Mouse (Mus musculus) ES-Bruce4 (cell line): ENCODE results near the gene Ephx3. TPM values are rescaled to one million over a fixed set of nuclear protein-coding genes. Genes with fewer than 3 reads are reported as not detected.
"Not testable (repeated sequence)": the region's sequence is repeated elsewhere in the genome, so short reads cannot be mapped to it uniquely, and the experiment has no call there.

Experiments used
- H3K27ac ChIP-seq: 2 replicates; pipeline ENCODE4 v1.5.1; 2012; ENCODE audit warnings: low read length, inconsistent platforms; ENCODE audit not compliant: insufficient read depth
- H3K27me3 ChIP-seq: 2 replicates; pipeline ENCODE4 v1.6.1; 2012; ENCODE audit warnings: mild to moderate bottlenecking, low read length, inconsistent platforms; ENCODE audit not compliant: control insufficient read depth, poor library complexity, insufficient read depth, severe bottlenecking
- H3K36me3 ChIP-seq: 2 replicates; pipeline ENCODE4 v1.6.1; 2012; ENCODE audit warnings: inconsistent platforms, mild to moderate bottlenecking, low read length, moderate library complexity; ENCODE audit not compliant: control insufficient read depth, poor library complexity, insufficient read depth, severe bottlenecking
- H3K4me1 ChIP-seq: one replicate; pipeline ENCODE4 v1.8.1; 2011; ENCODE audit warnings: low read length; ENCODE audit not compliant: control insufficient read depth, insufficient read depth
- H3K4me3 ChIP-seq: 2 replicates; pipeline ENCODE4 v1.5.1; 2011; ENCODE audit warnings: low read depth, mild to moderate bottlenecking, low read length
- H3K9ac ChIP-seq: 2 replicates; pipeline ENCODE4 v1.6.1; 2012; ENCODE audit warnings: low read depth, mild to moderate bottlenecking, inconsistent platforms; ENCODE audit not compliant: poor library complexity, severe bottlenecking
- H3K9me3 ChIP-seq: replicated peaks from 2 replicates; pipeline ENCODE4 v1.6.1; 2012; ENCODE audit warnings: mild to moderate bottlenecking, low read length, inconsistent platforms; ENCODE audit not compliant: control insufficient read depth, poor library complexity, insufficient read depth, severe bottlenecking
- CTCF ChIP-seq: IDR thresholded peaks from one replicate; pipeline ENCODE4 v1.8.1; 2011; ENCODE audit warnings: low read depth, low read length
- EP300 ChIP-seq: IDR thresholded peaks from 2 replicates; pipeline ENCODE4 v1.6.1; 2011; ENCODE audit warnings: low read depth, low read length; ENCODE audit not compliant: insufficient read depth
- POLR2A ChIP-seq: IDR thresholded peaks from one replicate; pipeline ENCODE4 v1.8.1; 2011; ENCODE audit warnings: low read length; ENCODE audit not compliant: insufficient read depth
- polyA plus RNA-seq: library from polyadenylated mRNA; stranded (reverse); fragments of >200 nt; gene quantifications from 2 replicates; pipeline ENCODE4 v1.2.4, GENCODE M21; 2011; ENCODE audit warnings: low read depth; ENCODE audit not compliant: missing spikeins, insufficient read depth, insufficient read length

Ephx3 gene
- polyA plus RNA-seq, 1 experiment, result 1.3 TPM

DNA sequence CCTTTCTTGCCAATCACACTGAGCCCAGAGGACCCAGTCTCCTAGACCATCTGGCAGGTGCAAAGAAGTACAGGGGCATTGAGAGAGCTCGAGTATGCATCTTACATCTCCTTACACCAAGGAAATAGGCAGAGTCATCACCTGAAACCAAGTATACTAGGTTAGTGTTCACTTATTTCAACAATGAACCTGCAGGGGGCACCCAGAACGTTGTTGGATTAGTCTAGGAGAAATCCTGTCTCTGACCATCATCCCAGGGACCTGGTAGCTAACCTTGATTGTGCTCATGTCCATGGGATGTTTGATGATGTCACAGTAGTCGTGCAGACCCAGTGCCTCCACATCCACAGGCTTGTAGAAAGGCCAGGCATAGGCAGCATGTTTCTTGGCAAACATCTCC, 31.5 kb upstream of the Ephx3 start:
- TF ChIP-seq POLR2A (no peak), CTCF (no peak), EP300 (no peak)
- no peak overlapping the region for H3K27ac ChIP-seq
- H3K4me1 ChIP-seq, result no peaks in the 10 kb centered on the region
- H3K9ac ChIP-seq, result no peak overlapping the region
- no peak overlapping the region for H3K4me3 ChIP-seq
- H3K9me3 ChIP-seq, result no peaks in the 10 kb centered on the region
- H3K36me3 ChIP-seq, result peaks cover 92% of the 10 kb centered on the region
- H3K27me3 ChIP-seq, result no peaks in the 10 kb centered on the region

GRCm38 (mm10) chr17:32215587-32215986, 26.2 kb upstream of the Ephx3 start:
- not testable (repeated sequence) for H3K9ac ChIP-seq, H3K9me3 ChIP-seq, H3K27me3 ChIP-seq, H3K27ac ChIP-seq, H3K4me1 ChIP-seq, H3K4me3 ChIP-seq
- TF ChIP-seq CTCF, result peak; percentile 30
- peaks cover 85% of the 10 kb centered on the region for H3K36me3 ChIP-seq

GRCm38 (mm10) chr17:32211554-32211953, 22.2 kb upstream of the Ephx3 start:
- peak; percentile 69; the same call in 1 of the 2 replicates for TF ChIP-seq EP300
- 0 out of 2 replicates have a peak overlapping the region, but pooled peaks have one; percentile 42 for H3K27ac ChIP-seq
- H3K9me3 ChIP-seq, H3K9ac ChIP-seq, H3K4me3 ChIP-seq, H3K27me3 ChIP-seq, H3K4me1 ChIP-seq: not testable (repeated sequence)
- H3K36me3 ChIP-seq, result peaks cover 79% of the 10 kb centered on the region

- Histone ChIP-seq H3K4me1 (no peaks in the 10 kb centered on the region), H3K36me3 (peaks cover 84% of the 10 kb centered on the region), H3K9me3 (no peaks in the 10 kb centered on the region), H3K27ac (peak overlapping the region; percentile 16; the same call in 1 of the 2 replicates), H3K4me3 (no peak overlapping the region), H3K27me3 (no peaks in the 10 kb centered on the region), H3K9ac (no peak overlapping the region)
- 0 out of 2 replicates have a peak, but pooled peaks have one; percentile 19 for TF ChIP-seq EP300
- TF ChIP-seq CTCF, result peak; percentile 89
- no peak for TF ChIP-seq POLR2A
These were observed 20.4 kb upstream of the Ephx3 start for GRCm38 (mm10) chr17:32209752-32210151.

DNA sequence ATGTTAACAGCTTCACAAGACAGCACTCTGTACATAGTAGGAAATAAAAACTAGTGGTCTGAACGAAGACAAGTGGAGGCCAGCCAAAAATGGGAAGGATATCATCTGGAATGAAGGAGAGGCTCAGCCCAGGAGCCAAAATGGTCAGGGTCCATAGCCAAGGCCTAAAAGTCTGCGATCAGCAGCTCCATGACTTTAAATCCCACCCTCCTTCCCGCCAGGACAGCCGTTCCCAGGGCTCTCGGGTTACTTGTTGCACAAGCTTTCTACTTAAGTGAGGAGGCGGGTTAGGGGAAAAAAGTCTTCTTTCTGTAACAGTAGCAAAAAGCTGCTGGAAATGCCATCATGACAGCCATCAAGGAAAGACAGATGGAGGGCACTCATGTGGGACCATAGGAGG, 19.8 kb upstream of the Ephx3 start:
- H3K9ac ChIP-seq, result no peak overlapping the region
- H3K27ac ChIP-seq, result no peak overlapping the region
- H3K4me3 ChIP-seq, result no peak overlapping the region
- H3K4me1 ChIP-seq, result no peaks in the 10 kb centered on the region
- H3K36me3 ChIP-seq, result peaks cover 85% of the 10 kb centered on the region
- no peaks in the 10 kb centered on the region for H3K27me3 ChIP-seq
- no peaks in the 10 kb centered on the region for H3K9me3 ChIP-seq
- no peak for TF ChIP-seq POLR2A
- TF ChIP-seq CTCF, result no peak
- TF ChIP-seq EP300, result no peak

GRCm38 (mm10) chr17:32207586-32208245, 18.4 kb upstream of the Ephx3 start:
- Histone ChIP-seq H3K27ac (no peak overlapping the region), H3K4me1 (no peaks in the 10 kb centered on the region), H3K9me3 (no peaks in the 10 kb centered on the region), H3K4me3 (no peak overlapping the region), H3K9ac (no peak overlapping the region), H3K36me3 (peaks cover 76% of the 10 kb centered on the region), H3K27me3 (no peaks in the 10 kb centered on the region)
- no peak for TF ChIP-seq CTCF
- TF ChIP-seq EP300, result no peak
- no peak for TF ChIP-seq POLR2A
